Mouse (Mus musculus): ENCODE results near the gene Ptf1a. TPM values are rescaled to one million over a fixed set of nuclear protein-coding genes. Genes with fewer than 3 reads are reported as not detected.

Gene Ptf1a
- total RNA-seq (2021): not detected
- long read RNA-seq, experiment 1: 0 reads
- long read RNA-seq, experiment 2: 0 reads

GRCm38 (mm10) chr2:19444931-19445831 is at the start of gene Ptf1a:
Gene Ptf1a, plus strand, starts transcription at chr2:19445663.
- DNase-seq (ENCODE audit: low spot score in 2 of 2): no peak

- no peak for DNase-seq (ENCODE audit: low spot score in 2 of 2)
These were observed 40.1 kb upstream of the Ptf1a start for GRCm38 (mm10) chr2:19405409-19405808.

GRCm38 (mm10) chr2:19406531-19406930 is 38.9 kb upstream of the Ptf1a start:
- no peak for DNase-seq (ENCODE audit: low spot score in 2 of 2)

GRCm38 (mm10) chr2:19414222-19414965 is 31.1 kb upstream of the Ptf1a start:
- peak; percentile 60 to 68 for DNase-seq (ENCODE audit: low spot score in 2 of 2)

GRCm38 (mm10) chr2:19415063-19415521 is 30.4 kb upstream of the Ptf1a start:
- DNase-seq (ENCODE audit: low spot score in 2 of 2): peak; percentile 32 to 90

GRCm38 (mm10) chr2:19416066-19416465 is 29.4 kb upstream of the Ptf1a start:
- no peak for DNase-seq (ENCODE audit: low spot score in 2 of 2)

GRCm38 (mm10) chr2:19419686-19420345 is 25.6 kb upstream of the Ptf1a start:
- no peak for DNase-seq (ENCODE audit: low spot score in 2 of 2)

- no peak for DNase-seq (ENCODE audit: low spot score in 2 of 2)
These were observed 23.2 kb upstream of the Ptf1a start for GRCm38 (mm10) chr2:19422226-19422625.

- no peak for DNase-seq (ENCODE audit: low spot score in 2 of 2)
These were observed 22.4 kb upstream of the Ptf1a start for GRCm38 (mm10) chr2:19423086-19423485.

- DNase-seq (ENCODE audit: low spot score in 2 of 2): no peak
These were observed 16.4 kb upstream of the Ptf1a start for GRCm38 (mm10) chr2:19429031-19429430.

- DNase-seq (ENCODE audit: low spot score in 2 of 2): no peak
These were observed 15.5 kb upstream of the Ptf1a start for GRCm38 (mm10) chr2:19429691-19430690.

- no peak for DNase-seq (ENCODE audit: low spot score in 2 of 2)
These were observed 14.7 kb upstream of the Ptf1a start for GRCm38 (mm10) chr2:19430746-19431145.

- no peak for DNase-seq (ENCODE audit: low spot score in 2 of 2)
These were observed 14.3 kb upstream of the Ptf1a start for GRCm38 (mm10) chr2:19431186-19431585.

- no peak for DNase-seq (ENCODE audit: low spot score in 2 of 2)
These were observed 13.7 kb upstream of the Ptf1a start for GRCm38 (mm10) chr2:19431614-19432323.

- DNase-seq (ENCODE audit: low spot score in 2 of 2): no peak
These were observed 1.1 kb upstream of the Ptf1a start for GRCm38 (mm10) chr2:19444346-19444745.

- DNase-seq (ENCODE audit: low spot score in 2 of 2): no peak
These were observed 523 bp downstream of the Ptf1a start for GRCm38 (mm10) chr2:19445871-19446501.

- DNase-seq (ENCODE audit: low spot score in 2 of 2): no peak
These were observed 1.3 kb downstream of the Ptf1a start for GRCm38 (mm10) chr2:19446746-19447145.

- peak in 1 of 2 experiments; percentile 30 for DNase-seq (ENCODE audit: low spot score in 2 of 2)
These were observed 2.7 kb downstream of the Ptf1a start for GRCm38 (mm10) chr2:19448042-19448700.

All from layer of hippocampus, postnatal 14 days (tissue).